Mouse (Mus musculus) central nervous system, embryonic 14 days (tissue): ENCODE results near the gene Olfr1183. TPM values are rescaled to one million over a fixed set of nuclear protein-coding genes. Genes with fewer than 3 reads are reported as not detected.

Experiments used
- polyA plus RNA-seq: library from polyadenylated mRNA; depleted of rRNA; stranded (reverse); fragments of >200 nt; gene quantifications from 2 replicates; pipeline ENCODE4 v1.2.3, GENCODE M21; 2012; rRNA removed

The Olfr1183 gene
- not detected in 2 replicates for polyA plus RNA-seq

GRCm38 (mm10) chr2:88454567-88454966, at the start of gene Olfr1183:
Gene Olfr1183, plus strand, starts transcription at chr2:88454867.

GRCm38 (mm10) chr2:88406353-88406752, 48.3 kb upstream of the Olfr1183 start, which contains the start of gene Olfr1179:
Gene Olfr1179, minus strand, starts transcription at chr2:88406453.

GRCm38 (mm10) chr2:88419051-88419450, 35.6 kb upstream of the Olfr1183 start, which contains the start of gene Olfr1180:
Gene Olfr1180, minus strand, starts transcription at chr2:88419151.

DNA sequence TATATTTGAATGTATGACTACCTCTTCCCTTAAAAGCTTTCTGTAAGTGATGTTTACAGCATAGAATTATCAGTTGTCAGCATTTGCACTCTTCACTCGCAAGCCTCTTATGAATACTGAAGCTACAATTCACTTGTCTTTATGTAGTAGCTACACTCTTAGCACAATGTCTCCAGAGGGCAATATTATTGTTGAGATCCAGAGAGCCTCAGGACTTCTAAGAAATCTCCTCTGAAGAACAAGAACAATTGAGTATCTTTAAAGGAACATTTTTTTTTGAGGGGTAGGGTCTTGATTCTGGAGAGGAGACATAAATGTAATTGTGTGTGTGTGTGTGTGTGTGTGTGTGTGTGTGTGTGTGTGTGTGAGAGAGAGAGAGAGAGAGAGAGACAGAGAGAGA, 28.6 kb upstream of the Olfr1183 start, which contains the start of gene Olfr1181:
Olfr1181 (minus strand) TSS at position 101 of the 400 bp plus-strand sequence.

DNA sequence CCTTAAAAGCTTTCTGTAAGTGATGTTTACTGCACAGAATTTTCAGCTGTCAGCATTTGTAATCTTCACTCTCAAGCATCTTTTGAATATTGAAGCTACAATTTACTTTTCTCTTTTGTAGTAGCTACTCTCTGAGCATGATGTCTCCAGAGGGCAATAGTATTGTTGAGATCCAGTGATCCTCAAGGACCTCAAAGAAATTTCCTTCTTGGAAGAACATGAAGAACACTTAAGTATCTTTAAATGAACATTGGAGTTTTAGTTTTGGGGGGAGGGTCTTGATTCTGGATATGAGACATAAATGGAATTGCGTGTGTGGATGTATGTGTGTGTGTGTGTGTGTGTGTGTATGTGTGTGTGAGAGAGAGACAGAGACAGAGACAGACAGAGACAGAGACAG, 5.6 kb upstream of the Olfr1183 start, which contains the start of gene Gm13757:
Gm13757 (minus strand) TSS at position 101 of the 400 bp plus-strand sequence.

DNA sequence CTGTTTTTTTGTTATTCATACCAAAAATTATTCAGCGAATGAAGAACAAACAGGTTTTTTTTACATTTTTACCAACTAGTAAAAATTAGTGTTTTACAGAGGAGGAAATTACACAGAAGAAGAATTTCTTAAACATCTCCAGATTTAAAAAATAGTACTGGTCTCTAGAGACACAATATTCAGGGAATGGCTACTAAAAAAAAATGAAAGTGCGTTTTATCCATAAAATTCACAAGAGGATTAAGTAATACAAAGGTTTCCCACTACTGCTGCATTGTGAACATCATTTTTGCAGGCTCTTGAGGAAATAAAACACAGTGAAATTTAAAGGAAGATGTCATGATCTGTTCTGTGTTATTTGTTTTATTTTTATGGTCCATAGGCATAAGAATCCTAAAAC, 28.6 kb downstream of the Olfr1183 start, which contains the start of gene Olfr1184:
Olfr1184 (plus strand) TSS at position 301 of the 400 bp plus-strand sequence.

GRCm38 (mm10) chr2:88493020-88493419, 38.4 kb downstream of the Olfr1183 start, which contains the start of gene Olfr1185-ps1:
Gene Olfr1185-ps1, plus strand, starts transcription at chr2:88493320.

GRCm38 (mm10) chr2:88518251-88518650, 63.6 kb downstream of the Olfr1183 start, which contains the start of gene Olfr1186:
Gene Olfr1186, plus strand, starts transcription at chr2:88518551.

Other genes with a start within 250 kb of the Olfr1183 start
- gene Olfr1170, start 226.5 kb upstream of the Olfr1183 start, polyA plus RNA-seq, result not detected in 2 replicates
- not detected in 2 replicates for gene Olfr1173, start 175.0 kb upstream of the Olfr1183 start, polyA plus RNA-seq
- gene Olfr1174-ps, start 139.7 kb upstream of the Olfr1183 start, polyA plus RNA-seq, result not detected in 2 replicates
- not detected in 2 replicates for gene Olfr1175-ps, start 127.7 kb upstream of the Olfr1183 start, polyA plus RNA-seq
- not detected in 2 replicates for gene Olfr1176, start 118.1 kb upstream of the Olfr1183 start, polyA plus RNA-seq
- not detected in 2 replicates for gene Olfr1177-ps, start 108.4 kb upstream of the Olfr1183 start, polyA plus RNA-seq
- not detected in 2 replicates for gene Olfr1178, start 67.8 kb upstream of the Olfr1183 start, polyA plus RNA-seq
- gene Olfr1179, start 48.4 kb upstream of the Olfr1183 start, polyA plus RNA-seq, result not detected in 2 replicates
- gene Olfr1180, start 35.7 kb upstream of the Olfr1183 start, polyA plus RNA-seq, result not detected in 2 replicates
- not detected in 2 replicates for gene Olfr1181, start 28.7 kb upstream of the Olfr1183 start, polyA plus RNA-seq
- gene Gm13757, start 5.7 kb upstream of the Olfr1183 start, polyA plus RNA-seq, result not detected in 2 replicates
- not detected in 2 replicates for gene Olfr1184, start 28.7 kb downstream of the Olfr1183 start, polyA plus RNA-seq
- not detected in 2 replicates for gene Olfr1185-ps1, start 38.5 kb downstream of the Olfr1183 start, polyA plus RNA-seq
- not detected in 2 replicates for gene Olfr1186, start 63.7 kb downstream of the Olfr1183 start, polyA plus RNA-seq
- gene Olfr1188, start 102.1 kb downstream of the Olfr1183 start, polyA plus RNA-seq, result not detected in 2 replicates
- not detected in 2 replicates for gene Olfr1189, start 131.6 kb downstream of the Olfr1183 start, polyA plus RNA-seq
- gene Olfr1191-ps1, start 185.7 kb downstream of the Olfr1183 start, polyA plus RNA-seq, result not detected in 2 replicates
- gene Olfr1192-ps1, start 193.6 kb downstream of the Olfr1183 start, polyA plus RNA-seq, result not detected in 2 replicates
- gene Olfr1193, start 220.8 kb downstream of the Olfr1183 start, polyA plus RNA-seq, result not detected in 2 replicates
- not detected in 2 replicates for gene Olfr1195, start 234.3 kb downstream of the Olfr1183 start, polyA plus RNA-seq
- gene Olfr1196, start 249.7 kb downstream of the Olfr1183 start, polyA plus RNA-seq, result not detected in 2 replicates